Mouse (Mus musculus) liver, embryonic 14.5 days (tissue): Measurements from ENCODE around the gene Chpf. TPM values are rescaled to one million over a fixed set of nuclear protein-coding genes. Genes with fewer than 3 reads are reported as not detected.

Source experiments
- ATAC-seq: fragments of 200-750 bp; cut with Nextera tagmentation; 2 replicates; pipeline ENCODE4 v1.8.0; 2017; ENCODE audit warnings: moderate number of reproducible peaks, mild to moderate bottlenecking, moderate library complexity; ENCODE audit not compliant: insufficient read depth
- DNase-seq, 3 experiments: peaks; one replicate each; pipeline ENCODE4 v3.0.0-alpha.2; 2012 to 2013; ENCODE audit warnings: low read depth in 3 of 3, low spot score in 3 of 3
- H3K27ac ChIP-seq: fragments of 300-500 bp; sonication (generic); 2 replicates; pipeline ENCODE4 v1.5.1; 2014; ENCODE audit warnings: moderate library complexity, mild to moderate bottlenecking, control low read depth, inconsistent platforms
- H3K27me3 ChIP-seq: fragments of 300-500 bp; sonication (generic); 2 replicates; pipeline ENCODE4 v1.6.1; 2014; ENCODE audit warnings: mild to moderate bottlenecking, low read length, moderate library complexity; ENCODE audit not compliant: control insufficient read depth, insufficient read depth
- H3K36me3 ChIP-seq: fragments of 300-500 bp; sonication (generic); replicated peaks from 2 replicates; pipeline ENCODE4 v1.6.1; 2014; ENCODE audit warnings: low read depth; ENCODE audit not compliant: control insufficient read depth, insufficient read depth
- H3K4me1 ChIP-seq, 2 experiments: fragments of 200-500 bp in 1 of 2; fragments of 300-500 bp in 1 of 2; sonication (generic) in 1 of 2; replicated peaks; 2 replicates each; pipeline ENCODE4 v1.6.1; 2012 to 2014; ENCODE audit warnings: antibody characterized with exemption in 1 of 2, inconsistent platforms in 1 of 2, low read length in 1 of 2; ENCODE audit not compliant: control insufficient read depth in 2 of 2, insufficient read depth in 2 of 2
- H3K4me2 ChIP-seq: fragments of 300-500 bp; sonication (generic); 2 replicates; pipeline ENCODE4 v1.6.1; 2014; ENCODE audit warnings: low read depth, mild to moderate bottlenecking, control low read depth, moderate library complexity
- H3K4me3 ChIP-seq, 2 experiments: fragments of 200-500 bp in 1 of 2; fragments of 300-500 bp in 1 of 2; sonication (generic) in 1 of 2; 2 replicates each; pipeline ENCODE4 v1.5.1; 2012 to 2014; ENCODE audit warnings: low read depth in 2 of 2, low read length in 2 of 2, mild to moderate bottlenecking in 2 of 2, control low read depth in 1 of 2, inconsistent platforms in 1 of 2, moderate library complexity in 1 of 2; ENCODE audit not compliant: insufficient read depth in 1 of 2
- H3K9ac ChIP-seq: fragments of 300-500 bp; sonication (generic); replicated peaks from 2 replicates; pipeline ENCODE4 v1.6.1; 2014; ENCODE audit warnings: mild to moderate bottlenecking, control low read depth, moderate library complexity
- H3K9me3 ChIP-seq: fragments of 300-500 bp; sonication (generic); 2 replicates; pipeline ENCODE4 v1.6.1; 2016; ENCODE audit warnings: low read length, mixed read lengths; ENCODE audit not compliant: control insufficient read depth
- CTCF ChIP-seq: IDR thresholded peaks from 2 replicates; pipeline ENCODE4 v1.5.1; 2016; ENCODE audit warnings: antibody characterized with exemption, low read depth, control low read depth
- EP300 ChIP-seq: IDR thresholded peaks from 2 replicates; pipeline ENCODE4 v1.6.1; 2016; ENCODE audit warnings: antibody characterized with exemption, low read depth
- WGBS: fragments of 180-500 bp; shearing (Covaris S2); extraction: QIAGEN DNeasy Blood & Tissue Kit; methylation state at CpG from one replicate; pipeline ENCODE4 v1.1.7; 2014; ENCODE audit not compliant: insufficient replicate concordance; 5-methylcytosine and 5-hydroxymethylcytosine counted together
- polyA plus RNA-seq, 2 experiments: library from polyadenylated mRNA; depleted of rRNA in 1 of 2; stranded (reverse) in 1 of 2; unstranded in 1 of 2; fragments of >200 nt; fragmentation: Nextera tagmentation in 1 of 2; extraction: Ambion mirVana in 1 of 2; gene quantifications; 2 replicates each; pipeline versions ENCODE4 v1.2.1 to v1.2.3; 2012 to 2014

Chpf gene
- polyA plus RNA-seq, 2 experiments: 2.8 to 5.0 TPM

- TF ChIP-seq CTCF: no peak
- TF ChIP-seq EP300: no peak
- no peak overlapping the region for H3K9ac ChIP-seq
- no peaks in the 10 kb centered on the region for H3K36me3 ChIP-seq
- no peak overlapping the region for H3K4me2 ChIP-seq
- peaks cover 7 to 9% of the 10 kb centered on the region in 2 experiments; a peak in 3 of 4 replicates for H3K4me1 ChIP-seq
- no peak overlapping the region for H3K27ac ChIP-seq
- no peaks in the 10 kb centered on the region for H3K27me3 ChIP-seq
- 68% methylated on average over 4 of the region's 4 CpGs for WGBS
- DNase-seq (no peak), ATAC-seq (no peak)
- no peak overlapping the region for H3K4me3 ChIP-seq
- no peaks in the 10 kb centered on the region for H3K9me3 ChIP-seq
Measured at GRCm38 (mm10) chr1:75517984-75518383, 38.9 kb upstream of the Chpf start.

DNA sequence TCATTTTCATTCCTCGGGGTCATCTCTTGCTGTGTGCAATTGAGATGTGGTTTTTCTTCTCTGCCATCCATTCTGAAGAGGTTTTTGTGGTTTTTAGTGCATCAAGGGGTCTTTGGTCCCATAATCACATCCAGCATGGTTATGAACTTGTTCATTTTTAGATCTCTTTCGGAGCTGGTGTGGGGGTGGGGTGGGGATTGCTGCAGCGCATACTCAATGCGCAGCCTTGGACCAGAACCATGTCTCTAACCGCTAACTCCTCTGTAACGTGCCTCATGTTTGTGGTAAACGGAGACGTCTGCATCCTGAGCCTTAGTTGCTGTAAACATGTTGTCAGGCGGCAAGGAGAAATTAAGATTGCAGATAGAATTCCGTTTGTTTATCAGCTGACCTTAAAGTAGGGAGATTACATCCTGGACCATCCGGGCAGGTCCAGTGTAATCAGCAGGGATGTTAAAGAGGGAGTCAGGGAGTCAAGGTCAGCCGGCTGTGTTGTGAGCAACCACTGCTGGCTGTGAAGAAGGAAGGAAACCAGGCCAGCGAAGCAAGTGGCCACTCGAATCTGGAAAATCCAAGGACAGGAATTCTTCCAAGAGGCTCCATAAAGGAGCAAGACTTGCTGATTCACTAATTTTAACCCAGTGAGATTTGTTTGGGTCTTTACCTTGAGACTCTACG is 37.7 kb upstream of the Chpf start:
- H3K36me3 ChIP-seq: no peaks in the 10 kb centered on the region
- H3K4me2 ChIP-seq: no peak overlapping the region
- H3K9me3 ChIP-seq: no peaks in the 10 kb centered on the region
- ATAC-seq (no peak), DNase-seq (no peak)
- no peak overlapping the region for H3K4me3 ChIP-seq
- WGBS: 51% methylated on average over 15 of the region's 15 CpGs
- H3K9ac ChIP-seq: no peak overlapping the region
- TF ChIP-seq CTCF: no peak
- no peak for TF ChIP-seq EP300
- H3K27ac ChIP-seq: no peak overlapping the region
- H3K4me1 ChIP-seq: peaks cover 0 to 7% of the 10 kb centered on the region in 2 experiments; a peak in 3 of 4 replicates
- no peaks in the 10 kb centered on the region for H3K27me3 ChIP-seq

- 65% methylated on average over 3 of the region's 3 CpGs for WGBS
- no peak for TF ChIP-seq CTCF
- TF ChIP-seq EP300: no peak
- no peaks in the 10 kb centered on the region; the same call in 1 of the 2 replicates for H3K27me3 ChIP-seq
- H3K36me3 ChIP-seq: no peaks in the 10 kb centered on the region
- ATAC-seq (no peak), DNase-seq (no peak)
- H3K4me2 ChIP-seq: no peak overlapping the region
- H3K4me3 ChIP-seq: no peak overlapping the region
- H3K9ac ChIP-seq: no peak overlapping the region
- no peak overlapping the region for H3K27ac ChIP-seq
- H3K9me3 ChIP-seq: no peaks in the 10 kb centered on the region
- peaks cover 0 to 5% of the 10 kb centered on the region in 2 experiments; a peak in 2 of 4 replicates for H3K4me1 ChIP-seq
Measured at GRCm38 (mm10) chr1:75512550-75512949, 33.4 kb upstream of the Chpf start.

- WGBS: 53% methylated on average over 4 of the region's 4 CpGs
- peaks cover 0 to 8% of the 10 kb centered on the region in 2 experiments; a peak in 2 of 4 replicates for H3K4me1 ChIP-seq
- no peak overlapping the region for H3K9ac ChIP-seq
- no peak overlapping the region for H3K4me3 ChIP-seq
- no peaks in the 10 kb centered on the region for H3K36me3 ChIP-seq
- H3K9me3 ChIP-seq: no peaks in the 10 kb centered on the region
- no peak overlapping the region for H3K27ac ChIP-seq
- DNase-seq (no peak), ATAC-seq (no peak)
- TF ChIP-seq EP300 (no peak), CTCF (no peak)
- H3K4me2 ChIP-seq: no peak overlapping the region
- peaks cover 2% of the 10 kb centered on the region; the same call in 1 of the 2 replicates for H3K27me3 ChIP-seq
Measured at GRCm38 (mm10) chr1:75511437-75512210, 32.5 kb upstream of the Chpf start.

DNA sequence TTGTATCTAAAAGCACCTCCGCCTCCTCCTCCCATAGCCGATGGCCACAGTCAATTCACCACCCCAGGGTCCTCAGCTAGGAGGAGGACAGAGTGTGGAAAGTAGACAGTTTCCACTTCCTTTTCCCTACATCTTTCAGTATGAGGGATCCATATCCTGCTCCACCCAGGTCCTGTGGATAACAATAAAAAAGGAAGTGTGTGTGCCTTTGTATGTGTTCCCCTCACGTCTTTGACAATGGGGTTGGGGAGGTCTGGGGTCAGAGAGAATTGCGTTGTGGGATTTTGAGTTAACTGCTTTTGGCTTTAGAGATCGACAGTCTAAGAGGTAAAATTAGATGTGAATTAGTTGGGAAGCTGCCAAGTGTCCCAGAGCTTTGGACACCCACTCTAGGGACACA is 31.0 kb upstream of the Chpf start:
- H3K36me3 ChIP-seq: no peaks in the 10 kb centered on the region
- H3K4me2 ChIP-seq: no peak overlapping the region
- WGBS: 33% methylated on average over 5 of the region's 5 CpGs
- TF ChIP-seq CTCF (no peak), EP300 (no peak)
- no peak overlapping the region for H3K27ac ChIP-seq
- no peaks in the 10 kb centered on the region for H3K9me3 ChIP-seq
- H3K4me3 ChIP-seq: no peak overlapping the region
- no peak overlapping the region for H3K9ac ChIP-seq
- peaks cover 17% of the 10 kb centered on the region for H3K27me3 ChIP-seq
- ATAC-seq: no peak
- no peak for DNase-seq
- peaks cover 0 to 8% of the 10 kb centered on the region in 2 experiments; a peak in 2 of 4 replicates for H3K4me1 ChIP-seq
